Mouse (Mus musculus): ENCODE data around the gene Insc.

The Insc gene

GRCm38 (mm10) chr7:114832257-114832940 lies 88.9 kb downstream of the Insc start:
- no peak for DNase-seq

GRCm38 (mm10) chr7:114834504-114834903 lies 91.0 kb downstream of the Insc start:
- DNase-seq, result no peak

GRCm38 (mm10) chr7:114837268-114837667 lies 93.8 kb downstream of the Insc start:
- no peak for DNase-seq

GRCm38 (mm10) chr7:114840029-114840745 lies 96.7 kb downstream of the Insc start:
- DNase-seq, result no peak

GRCm38 (mm10) chr7:114842644-114843211 lies 99.2 kb downstream of the Insc start:
- DNase-seq, result peak; percentile 17

- no peak for DNase-seq
These were observed 103.7 kb downstream of the Insc start for GRCm38 (mm10) chr7:114847179-114847578.

GRCm38 (mm10) chr7:114852387-114852786 lies 108.9 kb downstream of the Insc start:
- DNase-seq, result no peak

GRCm38 (mm10) chr7:114854169-114854568 lies 110.7 kb downstream of the Insc start:
- DNase-seq, result no peak

- DNase-seq, result no peak
These were observed 117.5 kb downstream of the Insc start for GRCm38 (mm10) chr7:114860858-114861523.

GRCm38 (mm10) chr7:114873315-114874012 lies 130.0 kb downstream of the Insc start:
- no peak for DNase-seq

- peak; percentile 9 for DNase-seq
These were observed 130.5 kb downstream of the Insc start for GRCm38 (mm10) chr7:114874032-114874441.

GRCm38 (mm10) chr7:114874579-114874978 lies 131.1 kb downstream of the Insc start:
- DNase-seq, result no peak

- DNase-seq, result peak; percentile 4
These were observed 140.1 kb downstream of the Insc start for GRCm38 (mm10) chr7:114883602-114884001.

- DNase-seq, result peak; percentile 6
These were observed 143.4 kb downstream of the Insc start for GRCm38 (mm10) chr7:114886933-114887332.

GRCm38 (mm10) chr7:114890215-114890614 lies 146.7 kb downstream of the Insc start:
- DNase-seq, result no peak

- DNase-seq, result peak; percentile 24
These were observed 149.2 kb downstream of the Insc start for GRCm38 (mm10) chr7:114892618-114893257.

- no peak for DNase-seq
These were observed 150.4 kb downstream of the Insc start for GRCm38 (mm10) chr7:114893889-114894288.

GRCm38 (mm10) chr7:114896966-114897697 lies 153.6 kb downstream of the Insc start:
- DNase-seq, result no peak

Measured in cerebellum, adult 11-12 months (tissue).